Mouse (Mus musculus): Measurements from ENCODE around the gene BC107364. TPM values are rescaled to one million over a fixed set of nuclear protein-coding genes. Genes with fewer than 3 reads are reported as not detected.
A peak's percentile ranks its signal among the peaks of the same experiment; 100 is the strongest.
"Not testable (repeated sequence)": the region's sequence is repeated elsewhere in the genome, so short reads cannot be mapped to it uniquely, and the experiment has no call there.

The BC107364 gene
- not detected in 2 replicates for total RNA-seq (2014; fragmentation: Nextera tagmentation)
- not detected in 2 replicates for total RNA-seq (2017)

GRCm38 (mm10) chr3:96452262-96452661, at the start of gene BC107364:
Gene BC107364 (minus strand): TSS chr3:96452306.
- peak; percentile 26; the same call in 1 of the 2 replicates for ATAC-seq (replicated peaks; ENCODE audit: poor library complexity, severe bottlenecking)

- ATAC-seq (replicated peaks; ENCODE audit: poor library complexity, severe bottlenecking): 0 out of 2 replicates have a peak, but pooled peaks have one; percentile 24
Measured at GRCm38 (mm10) chr3:96501391-96502115, 49.4 kb upstream of the BC107364 start.

- ATAC-seq (replicated peaks; ENCODE audit: poor library complexity, severe bottlenecking): peak; percentile 39
Measured at GRCm38 (mm10) chr3:96500691-96501265, 48.7 kb upstream of the BC107364 start.

- ATAC-seq (replicated peaks; ENCODE audit: poor library complexity, severe bottlenecking): peak; percentile 39
Measured at GRCm38 (mm10) chr3:96500289-96500621, 48.1 kb upstream of the BC107364 start.

- peak; percentile 34 for ATAC-seq (replicated peaks; ENCODE audit: poor library complexity, severe bottlenecking)
Measured at GRCm38 (mm10) chr3:96499481-96500288, 47.6 kb upstream of the BC107364 start.

GRCm38 (mm10) chr3:96498476-96499245, 46.6 kb upstream of the BC107364 start:
- no peak for ATAC-seq (replicated peaks; ENCODE audit: poor library complexity, severe bottlenecking)

- ATAC-seq (replicated peaks; ENCODE audit: poor library complexity, severe bottlenecking): peak; percentile 13; the same call in 1 of the 2 replicates
Measured at GRCm38 (mm10) chr3:96497451-96498028, 45.4 kb upstream of the BC107364 start.

- ATAC-seq (replicated peaks; ENCODE audit: poor library complexity, severe bottlenecking): not testable (repeated sequence)
Measured at GRCm38 (mm10) chr3:96496620-96497275, 44.6 kb upstream of the BC107364 start.

- no peak for ATAC-seq (replicated peaks; ENCODE audit: poor library complexity, severe bottlenecking)
Measured at GRCm38 (mm10) chr3:96496216-96496615, 44.1 kb upstream of the BC107364 start.

- ATAC-seq (replicated peaks; ENCODE audit: poor library complexity, severe bottlenecking): no peak
Measured at GRCm38 (mm10) chr3:96495490-96496210, 43.5 kb upstream of the BC107364 start.

GRCm38 (mm10) chr3:96494912-96495311, 42.8 kb upstream of the BC107364 start:
- no peak for ATAC-seq (replicated peaks; ENCODE audit: poor library complexity, severe bottlenecking)

GRCm38 (mm10) chr3:96494456-96494855, 42.4 kb upstream of the BC107364 start:
- peak; percentile 79 for ATAC-seq (replicated peaks; ENCODE audit: poor library complexity, severe bottlenecking)

GRCm38 (mm10) chr3:96489636-96490035, 37.5 kb upstream of the BC107364 start:
- not testable (repeated sequence) for ATAC-seq (replicated peaks; ENCODE audit: poor library complexity, severe bottlenecking)

- peak; percentile 51 for ATAC-seq (replicated peaks; ENCODE audit: poor library complexity, severe bottlenecking)
Measured at GRCm38 (mm10) chr3:96488907-96489629, 37.0 kb upstream of the BC107364 start.

- peak; percentile 65 for ATAC-seq (replicated peaks; ENCODE audit: poor library complexity, severe bottlenecking)
Measured at GRCm38 (mm10) chr3:96488290-96488906, 36.3 kb upstream of the BC107364 start.

- ATAC-seq (replicated peaks; ENCODE audit: poor library complexity, severe bottlenecking): 0 out of 2 replicates have a peak, but pooled peaks have one; percentile 0
Measured at GRCm38 (mm10) chr3:96487596-96488289, 35.6 kb upstream of the BC107364 start.

Measured in granulocyte monocyte progenitor cell, adult 5-6 weeks (primary cell).